Mouse (Mus musculus) urinary bladder, postnatal 25 days (tissue): Measurements from ENCODE around the gene Gfra1.

Source experiments
- DNase-seq: peaks from one replicate; pipeline ENCODE4 v3.0.0; 2022; ENCODE audit warnings: low spot score

Gfra1 gene

DNA sequence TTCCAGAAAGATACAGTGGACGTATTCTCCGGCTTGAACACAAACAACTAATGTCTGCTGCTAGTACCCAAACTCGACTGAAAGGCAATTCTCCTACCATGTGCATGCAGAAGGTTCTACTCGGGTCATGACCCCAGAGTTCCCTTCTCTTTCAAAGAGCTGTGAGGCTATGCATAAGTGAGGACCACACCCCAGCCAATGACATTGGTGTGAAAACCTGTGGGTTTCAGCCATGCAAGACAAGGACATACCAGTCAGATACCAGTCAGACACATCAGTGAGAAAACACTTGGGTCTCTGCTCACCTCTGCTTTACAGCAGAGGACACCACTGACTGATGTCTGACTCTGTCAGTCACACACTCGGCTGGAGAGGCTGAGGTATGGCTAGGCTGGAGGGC, 63.9 kb downstream of the Gfra1 start:
- DNase-seq = no peak

DNA sequence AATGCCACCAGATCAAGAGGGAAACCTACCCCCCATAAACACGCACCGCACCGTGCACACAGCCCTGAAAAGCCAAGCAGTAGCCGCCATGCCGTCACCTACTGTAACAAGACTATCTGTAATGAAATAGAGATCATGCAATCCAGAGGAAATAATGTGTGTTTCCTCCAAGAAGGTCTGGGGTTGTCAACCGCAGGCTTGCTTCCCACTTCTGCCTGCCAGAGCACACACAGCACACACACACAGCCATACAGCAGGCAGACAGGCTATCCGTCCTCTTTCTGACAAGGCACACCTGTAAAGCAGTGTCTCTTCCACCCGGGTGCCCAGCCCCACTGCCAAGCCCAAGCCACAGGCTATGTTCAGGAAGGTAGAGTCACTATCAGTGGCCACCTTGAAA, 66.2 kb downstream of the Gfra1 start:
- DNase-seq = no peak

DNA sequence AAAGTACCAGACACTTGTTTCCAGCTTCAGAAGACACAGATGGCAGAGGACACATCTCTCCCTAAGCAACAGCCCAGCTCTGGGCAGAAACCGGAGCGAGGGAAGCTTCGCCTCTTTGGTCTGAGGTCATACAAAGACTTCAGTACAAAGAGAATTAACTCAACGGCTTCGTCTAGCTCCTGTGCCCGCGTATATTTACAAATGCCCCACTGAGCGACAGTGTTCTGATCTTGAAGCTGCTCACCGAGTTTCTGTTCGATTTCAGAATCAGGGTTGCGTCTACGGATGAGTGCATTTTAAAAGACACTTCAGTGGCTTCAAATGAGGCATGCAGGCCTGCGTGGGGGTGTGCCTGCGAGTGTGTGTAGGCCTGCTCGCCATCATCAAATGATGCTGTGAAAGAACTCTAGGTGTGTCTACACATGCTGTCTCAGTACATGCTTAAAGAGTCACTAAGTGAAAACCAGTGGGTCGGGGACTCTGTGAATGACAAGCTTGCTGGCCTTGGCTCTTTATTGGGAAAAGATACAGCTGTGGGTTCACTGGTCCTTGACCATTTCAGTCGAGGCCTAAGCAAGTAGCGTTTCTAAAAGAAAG, 66.8 kb downstream of the Gfra1 start:
- DNase-seq = no peak

DNA sequence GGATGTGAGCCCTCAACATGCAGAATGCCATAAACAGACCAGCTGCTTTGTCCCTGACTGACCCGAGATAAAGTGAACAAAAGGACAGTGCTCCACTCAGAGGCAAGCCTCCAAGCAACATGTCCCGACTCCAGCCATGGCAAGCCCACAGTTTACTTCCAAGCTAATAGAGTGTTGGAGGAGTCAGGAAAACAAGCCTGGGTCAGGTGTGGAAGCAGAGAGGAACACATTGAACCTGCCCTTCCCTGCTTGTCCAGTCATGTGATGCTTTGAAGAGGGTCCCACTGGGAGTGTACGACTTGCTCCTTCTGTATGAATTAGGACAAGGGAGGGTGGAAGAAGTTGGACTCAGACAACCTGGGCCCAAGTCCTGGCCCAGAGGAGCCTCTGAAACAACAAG, 72.4 kb downstream of the Gfra1 start:
- DNase-seq = no peak

DNA sequence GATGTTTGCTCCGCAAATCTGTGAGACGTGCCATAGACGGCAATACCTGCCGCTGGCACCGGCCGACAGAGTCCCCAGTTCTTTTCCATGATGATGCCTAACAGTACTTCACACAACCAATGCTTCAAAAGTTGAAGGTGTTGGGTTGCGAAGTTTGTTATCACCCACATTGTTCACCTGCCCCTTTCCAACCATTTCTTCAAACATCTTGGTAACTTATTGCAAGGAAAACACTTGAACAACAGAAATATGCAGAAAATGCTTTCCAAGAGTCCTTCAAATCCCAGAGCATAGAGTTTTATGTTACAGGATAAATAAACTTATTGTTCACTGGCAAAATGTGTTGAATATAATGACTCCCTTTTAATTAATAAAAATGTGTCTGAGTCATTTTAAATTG, 73.2 kb downstream of the Gfra1 start:
- DNase-seq = no peak

DNA sequence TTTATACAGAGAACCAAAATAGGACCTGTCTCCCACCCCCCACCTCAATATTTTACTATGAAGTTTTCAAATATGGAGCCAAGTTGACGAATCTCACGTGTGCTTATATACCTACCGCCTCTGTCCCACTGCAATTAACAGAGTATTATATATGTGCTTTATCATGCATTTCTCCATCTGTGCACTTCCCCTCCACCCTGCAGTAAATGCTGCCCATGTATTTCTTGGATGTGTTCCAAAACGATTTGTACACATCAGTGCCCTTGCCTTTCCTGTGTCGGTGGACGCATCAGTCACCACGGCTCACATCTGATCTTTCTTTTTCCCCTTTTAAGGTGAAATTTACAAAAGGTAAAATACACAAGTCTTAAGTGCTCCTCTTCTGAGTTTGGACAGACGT, 77.7 kb downstream of the Gfra1 start:
- no peak for DNase-seq

DNA sequence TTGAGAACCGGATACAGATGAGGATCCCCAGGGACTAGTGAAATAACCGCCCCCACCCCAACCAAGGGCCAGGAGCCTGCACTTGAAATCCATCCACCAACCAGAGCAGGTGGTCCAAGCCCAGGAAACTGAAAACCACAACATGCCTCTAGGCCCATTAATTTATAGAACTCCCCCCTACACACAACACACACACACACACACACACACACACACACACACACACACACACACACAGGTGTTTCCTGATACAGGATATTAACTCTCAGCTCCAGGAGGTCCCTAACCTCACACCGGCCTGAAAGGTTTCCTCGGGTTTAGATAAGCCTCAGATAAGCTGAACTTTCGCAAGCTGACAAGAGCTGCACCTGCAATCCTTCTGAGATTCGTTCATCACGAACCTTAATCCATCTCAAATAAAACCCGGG, 79.0 kb downstream of the Gfra1 start:
- DNase-seq = no peak

DNA sequence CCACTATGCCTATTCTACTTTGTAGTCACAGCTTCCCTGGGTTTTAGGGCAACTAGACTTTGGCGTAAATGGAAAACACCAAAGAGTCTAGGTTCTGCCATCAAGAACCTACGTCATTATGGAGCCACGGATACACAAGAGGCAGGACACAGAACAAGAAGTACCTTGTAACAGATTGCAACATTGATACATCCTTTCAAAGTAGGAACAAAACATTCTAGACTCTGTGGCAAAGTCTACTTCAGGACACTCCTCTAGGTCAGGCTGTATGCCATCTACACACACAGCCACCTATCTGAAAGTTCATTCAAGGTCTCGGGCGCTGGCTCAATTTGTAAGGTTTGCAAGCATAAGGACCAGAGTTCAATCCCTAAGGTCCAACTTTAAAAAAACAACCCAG, 81.1 kb downstream of the Gfra1 start:
- no peak for DNase-seq

DNA sequence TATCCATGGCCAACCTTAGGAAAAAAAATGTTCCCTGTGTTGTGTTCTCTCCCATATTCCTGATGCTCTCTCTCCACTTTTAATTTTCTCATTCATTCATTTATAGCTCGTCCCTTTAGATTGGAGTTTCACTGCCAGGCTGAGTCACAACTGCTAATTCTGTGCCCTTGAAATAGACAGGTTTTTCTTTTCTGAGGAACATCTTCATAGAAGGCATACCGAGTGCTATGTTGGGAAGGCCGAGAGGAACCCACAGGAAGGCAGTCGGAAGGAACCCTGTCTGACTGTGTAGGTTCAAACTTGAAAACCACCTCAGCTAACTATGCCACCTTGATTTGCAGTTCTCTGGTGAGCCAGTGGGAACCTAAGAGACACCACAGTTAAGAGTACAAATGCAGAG, 81.6 kb downstream of the Gfra1 start:
- DNase-seq = no peak

DNA sequence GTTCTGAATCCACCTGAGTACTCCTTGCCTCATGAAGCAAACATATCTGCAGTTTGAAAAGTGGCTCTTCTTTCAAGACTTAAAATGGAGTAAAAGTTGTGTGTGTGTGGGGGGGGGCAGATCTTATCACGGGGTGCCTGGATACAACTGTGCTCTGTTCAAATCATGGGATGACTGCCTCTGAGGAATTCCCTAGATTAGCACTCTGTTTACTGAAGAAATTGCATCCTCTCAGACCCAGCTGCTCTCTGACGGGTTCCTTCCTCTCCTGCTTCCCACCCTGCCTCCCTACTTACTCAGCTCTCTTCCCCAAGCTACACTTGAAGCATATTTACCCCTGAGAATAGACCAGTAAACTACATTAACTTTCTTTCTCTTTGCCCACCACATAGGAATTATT, 87.2 kb downstream of the Gfra1 start:
- DNase-seq = no peak

DNA sequence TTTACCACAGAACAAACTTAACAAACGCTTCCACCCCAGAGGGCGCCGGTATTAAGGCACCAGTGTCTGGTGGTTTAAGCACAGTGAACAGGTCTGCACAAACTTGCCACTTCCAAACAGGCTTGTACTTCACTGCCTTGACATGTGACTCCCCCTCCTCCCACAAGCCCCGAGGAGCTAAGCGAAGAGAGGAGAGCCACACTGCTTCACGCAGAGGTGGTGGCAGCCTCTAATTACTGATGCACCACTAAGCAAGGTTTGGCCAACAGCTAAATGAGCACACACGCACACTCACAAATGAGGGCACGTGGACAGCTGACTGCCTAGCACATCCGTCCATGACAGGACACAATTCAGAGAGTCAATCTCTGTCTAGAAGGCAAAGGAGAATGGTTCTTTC, 91.0 kb downstream of the Gfra1 start:
- no peak for DNase-seq

DNA sequence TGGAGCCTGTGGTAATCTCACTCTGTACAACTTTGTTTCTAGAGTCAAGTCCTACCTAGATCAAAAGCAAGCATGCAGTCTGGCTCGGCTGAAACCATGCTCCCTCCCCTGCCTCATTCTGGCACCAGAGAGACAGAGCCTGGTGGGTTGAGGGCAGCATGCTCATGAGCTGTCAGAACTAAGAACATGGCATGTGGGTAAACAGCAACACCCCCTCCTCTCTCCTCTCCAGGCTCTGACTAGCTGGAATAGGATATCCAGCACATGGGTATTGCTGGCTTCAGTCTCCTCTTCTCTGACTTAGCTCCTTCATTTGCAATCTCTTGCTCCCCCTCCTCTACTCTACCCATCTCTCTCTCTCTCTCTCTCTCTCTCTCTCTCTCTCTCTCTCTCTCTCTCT, 94.7 kb downstream of the Gfra1 start:
- DNase-seq = no peak

DNA sequence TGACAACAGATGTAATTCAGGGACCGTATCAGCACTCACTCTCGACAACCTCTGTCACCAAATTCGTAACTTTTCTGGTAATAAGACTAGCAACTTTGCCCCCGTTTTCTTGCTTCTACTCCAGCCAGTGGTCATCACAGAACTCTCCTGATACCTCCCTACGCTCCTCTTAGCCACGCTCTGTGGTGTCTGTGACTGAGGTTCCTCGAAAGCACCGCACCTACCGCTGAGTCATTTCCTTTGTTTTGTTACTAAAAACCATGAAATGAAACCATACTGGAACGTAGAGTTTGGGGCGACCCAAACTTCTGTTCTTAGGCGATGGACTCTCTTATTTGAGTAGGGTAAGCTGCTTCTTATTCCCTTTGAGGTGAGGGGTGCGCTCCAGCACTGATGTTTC, 97.6 kb downstream of the Gfra1 start:
- no peak for DNase-seq

DNA sequence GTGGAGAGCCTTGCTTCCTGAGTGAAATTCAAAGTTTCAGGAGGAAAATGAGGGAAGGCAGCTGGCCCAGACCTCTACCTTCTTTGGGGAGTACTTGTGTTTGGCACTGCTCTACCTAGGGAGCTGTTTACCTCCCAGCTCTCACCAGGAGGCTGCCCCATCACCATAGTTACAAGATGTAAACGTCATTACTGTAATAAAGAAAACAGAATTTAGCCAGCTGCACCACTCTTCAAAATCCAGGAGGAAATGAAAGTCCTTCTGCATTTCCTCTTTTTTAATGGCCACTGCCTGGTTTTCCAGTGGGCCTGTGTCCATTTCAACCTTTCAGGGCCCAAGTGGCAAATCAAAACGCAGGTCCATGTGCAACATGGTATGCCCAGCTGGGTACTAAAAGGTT, 101.8 kb downstream of the Gfra1 start:
- no peak for DNase-seq

DNA sequence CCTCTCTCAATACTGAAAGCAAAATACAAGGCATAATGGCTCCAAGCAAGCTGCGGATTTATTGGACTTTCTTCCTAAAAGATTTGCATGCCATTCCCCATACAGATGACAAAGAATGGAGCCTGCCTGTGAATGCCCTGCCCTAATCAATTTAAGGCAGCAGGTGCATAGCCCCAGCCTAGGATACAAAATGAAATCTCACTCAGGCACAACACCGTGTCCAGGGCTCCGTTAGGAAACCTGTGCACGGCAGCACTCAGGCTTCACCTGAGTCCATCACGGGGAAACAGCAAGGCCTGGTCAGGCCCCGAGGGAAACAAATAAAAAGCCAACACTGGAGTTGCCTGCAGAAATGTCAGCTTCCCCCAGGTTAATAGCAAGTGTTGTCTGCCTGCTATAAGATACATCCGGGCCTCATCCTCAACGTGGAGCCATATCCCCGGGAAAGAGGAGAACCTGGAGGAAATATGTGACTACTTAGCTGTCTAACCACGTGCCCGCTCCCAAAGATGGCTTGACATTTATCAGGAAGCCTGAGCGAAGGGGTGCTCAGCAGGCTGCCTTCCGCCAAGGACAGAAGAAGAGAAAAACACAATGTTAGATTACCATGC, 102.3 kb downstream of the Gfra1 start:
- no peak for DNase-seq

DNA sequence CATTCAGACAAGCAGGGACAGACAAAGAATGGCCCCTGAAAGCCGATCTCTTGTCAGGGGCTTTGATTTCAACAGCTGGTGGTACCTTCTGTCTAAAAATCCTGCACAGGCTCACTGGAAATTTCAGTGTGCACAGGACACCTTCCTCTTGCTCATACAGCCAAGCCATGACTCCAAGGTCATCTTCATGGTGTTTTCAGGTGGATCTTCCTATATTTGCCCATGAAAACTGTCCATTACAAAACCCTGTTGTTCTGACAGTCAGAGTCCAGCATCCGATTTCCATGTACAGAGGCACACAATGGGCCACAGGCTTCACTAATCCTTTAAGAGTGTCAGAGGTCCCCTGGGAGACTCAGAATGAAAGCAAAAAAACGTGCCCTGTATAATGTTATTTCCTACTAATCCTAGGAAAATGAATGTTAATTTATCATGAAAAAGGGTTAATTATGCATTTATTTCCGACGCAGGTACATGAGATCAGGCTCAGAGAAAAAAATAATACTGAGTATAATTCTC, 105.8 kb downstream of the Gfra1 start:
- DNase-seq = no peak

DNA sequence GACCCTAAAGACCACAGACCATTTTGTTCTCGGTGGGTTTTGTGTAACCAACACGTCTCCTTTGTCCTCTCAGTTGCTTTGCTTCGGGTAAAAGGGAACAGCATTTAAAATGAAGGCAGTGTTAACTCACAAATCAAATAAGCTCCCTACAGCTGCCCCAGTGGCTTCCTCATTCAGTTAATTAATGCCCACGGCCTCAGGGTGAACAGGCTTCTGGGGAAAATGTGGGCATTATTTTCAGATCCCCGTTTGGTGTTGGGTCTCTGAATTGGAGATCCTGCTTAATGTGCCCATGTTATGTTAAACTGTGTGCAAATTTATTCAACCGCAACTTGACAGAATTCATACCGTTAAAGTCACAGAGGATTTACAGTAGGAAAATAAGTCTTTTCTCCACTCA, 110.6 kb downstream of the Gfra1 start:
- DNase-seq = no peak

DNA sequence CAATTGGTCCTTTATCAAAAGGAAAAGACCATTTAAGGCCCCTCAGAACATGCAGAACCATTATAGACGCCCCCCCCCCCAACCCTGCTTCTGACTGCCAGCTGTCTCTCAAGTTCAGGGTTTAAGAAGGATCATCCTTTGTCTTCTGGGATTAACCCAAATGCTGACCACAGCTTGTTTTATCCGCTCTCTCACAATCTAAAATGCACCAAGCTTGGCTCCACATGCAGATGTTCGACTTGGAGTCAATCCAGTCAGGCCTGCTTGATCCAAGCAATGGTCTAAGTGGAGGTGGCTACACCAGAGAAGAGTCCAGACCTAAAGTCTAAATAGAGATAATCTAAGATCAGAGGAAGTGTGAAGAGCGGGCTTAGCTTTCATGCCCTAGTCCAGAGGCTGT, 114.4 kb downstream of the Gfra1 start:
- no peak for DNase-seq

DNA sequence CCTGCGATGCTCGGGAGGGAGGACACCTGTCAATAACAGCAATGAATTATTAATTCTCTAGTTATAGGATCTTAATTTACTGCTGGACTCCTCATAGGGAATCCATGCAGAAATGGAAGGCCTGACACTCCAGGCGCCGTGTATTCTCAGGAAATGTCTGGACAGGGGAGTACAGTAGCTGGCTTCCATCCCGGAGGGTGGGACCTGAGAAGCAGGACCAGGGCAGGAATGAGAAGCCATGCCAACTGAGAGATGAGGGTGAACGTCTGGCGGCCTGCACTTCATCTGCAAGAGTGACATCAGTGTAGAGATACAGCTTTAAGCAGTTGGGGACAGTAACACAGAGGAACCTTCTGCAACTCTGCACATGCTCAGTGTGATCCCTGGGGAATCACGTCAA, 115.5 kb downstream of the Gfra1 start:
- no peak for DNase-seq

DNA sequence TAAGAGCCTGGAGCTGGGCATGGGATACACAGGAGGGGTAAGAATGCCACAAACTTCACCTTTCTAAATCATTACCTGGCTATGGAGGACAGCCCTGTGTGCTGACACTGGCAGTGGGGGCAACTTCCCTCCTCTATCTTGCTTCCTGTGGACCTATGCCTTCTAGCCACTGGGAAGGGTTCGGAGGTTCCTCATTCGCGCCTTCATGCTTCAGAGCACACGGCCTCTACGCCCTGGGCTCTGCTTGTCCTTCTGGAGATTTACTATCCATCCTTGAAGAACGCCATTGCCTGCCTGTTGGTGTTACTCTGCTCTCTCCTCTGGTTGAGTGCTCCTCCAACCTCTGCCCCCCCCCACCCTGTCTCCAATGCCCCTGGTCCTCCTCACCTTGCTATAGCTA, 118.9 kb downstream of the Gfra1 start:
- DNase-seq = no peak

DNA sequence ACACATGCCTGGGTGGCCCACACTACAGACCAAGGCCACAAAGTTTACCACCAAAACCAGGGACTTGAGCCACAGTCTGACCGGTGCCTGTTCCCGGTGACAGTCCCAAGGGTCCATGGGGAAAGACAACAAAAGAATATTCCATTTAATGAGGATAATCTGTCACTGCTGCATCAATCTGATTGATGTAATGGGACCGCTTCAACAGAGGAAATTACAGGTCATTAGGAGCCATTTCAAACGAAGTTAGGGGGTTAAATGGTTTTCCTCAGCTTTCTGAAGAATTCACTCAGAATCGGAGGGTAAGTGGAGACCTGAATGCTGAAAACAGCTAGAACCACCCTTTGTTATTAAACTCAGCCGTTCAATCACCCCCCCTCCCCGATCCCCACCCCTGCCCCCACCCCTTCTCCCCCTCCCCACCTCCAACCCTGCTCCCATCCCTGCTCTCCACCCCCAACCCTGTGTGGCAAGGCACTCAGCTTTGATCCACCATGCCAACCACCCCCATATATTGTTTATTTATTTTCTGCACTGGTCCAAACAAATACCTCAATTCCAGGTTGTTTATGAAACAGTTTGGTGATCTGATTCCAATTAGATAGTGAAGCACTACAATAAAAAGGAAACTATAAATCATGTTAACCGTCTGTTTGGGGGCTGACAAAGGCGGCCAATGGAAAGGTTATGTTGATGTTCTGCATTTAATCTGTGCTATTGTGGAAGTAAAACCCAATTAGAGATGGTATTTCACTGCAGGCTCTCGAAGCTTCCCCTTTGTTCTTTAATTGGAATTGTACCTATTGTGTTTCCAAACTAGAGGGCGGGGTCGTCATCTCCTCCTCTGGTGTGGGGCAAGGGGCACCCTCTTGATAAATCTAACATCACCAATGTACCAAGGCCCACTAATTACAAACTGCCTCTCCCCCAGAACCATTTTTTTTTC, 119.9 kb downstream of the Gfra1 start:
- DNase-seq = no peak

DNA sequence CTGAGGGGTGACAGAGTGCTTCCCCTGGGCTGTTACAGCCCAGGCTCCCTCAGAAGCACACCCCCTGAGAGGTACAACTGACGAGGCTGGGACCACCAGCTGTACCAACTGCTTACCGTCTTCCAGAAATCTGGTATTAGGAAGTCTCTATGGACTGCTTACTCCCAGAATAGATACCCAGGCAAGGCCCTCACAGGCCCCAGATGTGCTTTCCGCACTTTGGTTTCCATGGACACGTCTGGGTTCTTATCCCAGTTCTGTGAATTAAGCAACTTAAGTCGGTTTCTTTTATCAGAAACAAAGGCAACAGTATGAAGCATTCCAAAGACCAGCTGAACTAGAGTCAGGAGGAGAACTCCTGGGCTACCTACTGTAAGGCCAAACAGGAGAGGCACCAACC, 126.4 kb downstream of the Gfra1 start:
- DNase-seq = no peak

DNA sequence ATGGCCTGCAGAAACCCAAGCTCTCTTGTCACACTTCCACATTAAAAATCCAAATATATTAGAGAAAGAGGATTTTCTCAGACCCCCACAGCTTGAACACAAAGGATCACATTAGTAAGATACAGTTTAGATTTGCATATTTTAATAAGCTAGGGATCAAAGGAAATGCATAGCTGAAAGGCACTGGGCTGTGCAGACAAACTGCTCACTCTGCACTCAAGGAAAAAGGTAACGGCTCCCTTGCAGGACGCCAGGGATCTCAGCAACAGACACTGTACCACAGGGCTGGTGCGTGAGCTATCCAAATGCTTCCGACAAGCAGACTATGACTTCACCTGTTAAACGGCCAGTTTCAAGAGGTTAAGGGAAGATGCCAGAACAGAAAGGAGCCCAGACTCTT, 127.7 kb downstream of the Gfra1 start:
- no peak for DNase-seq
